Mouse (Mus musculus) C2C12 (cell line): ENCODE measurements around the gene Irf1.

Source experiments
- CEBPB ChIP-seq: IDR thresholded peaks from one replicate; pipeline ENCODE4 v1.6.1; 2011; ENCODE audit warnings: low read depth, mild to moderate bottlenecking, control low read depth, moderate library complexity
- CTCF ChIP-seq: IDR thresholded peaks from one replicate; pipeline ENCODE4 v1.5.1; 2011; ENCODE audit not compliant: control insufficient read depth, insufficient read depth, insufficient read length
- MAX ChIP-seq: IDR thresholded peaks from one replicate; pipeline ENCODE4 v1.6.1; 2011; ENCODE audit warnings: mild to moderate bottlenecking, control low read depth
- MYOD1 ChIP-seq: IDR thresholded peaks from one replicate; pipeline ENCODE4 v1.6.1; 2011; ENCODE audit warnings: low read depth; ENCODE audit not compliant: control insufficient read depth, insufficient read length
- MYOG ChIP-seq: IDR thresholded peaks from one replicate; pipeline ENCODE4 v1.6.1; 2011; ENCODE audit not compliant: control insufficient read depth, insufficient read length; ENCODE audit errors: extremely low read depth
- USF1 ChIP-seq: IDR thresholded peaks from one replicate; pipeline ENCODE4 v1.6.1; 2011; ENCODE audit warnings: low read depth, mild to moderate bottlenecking, control low read depth, moderate library complexity

DNA sequence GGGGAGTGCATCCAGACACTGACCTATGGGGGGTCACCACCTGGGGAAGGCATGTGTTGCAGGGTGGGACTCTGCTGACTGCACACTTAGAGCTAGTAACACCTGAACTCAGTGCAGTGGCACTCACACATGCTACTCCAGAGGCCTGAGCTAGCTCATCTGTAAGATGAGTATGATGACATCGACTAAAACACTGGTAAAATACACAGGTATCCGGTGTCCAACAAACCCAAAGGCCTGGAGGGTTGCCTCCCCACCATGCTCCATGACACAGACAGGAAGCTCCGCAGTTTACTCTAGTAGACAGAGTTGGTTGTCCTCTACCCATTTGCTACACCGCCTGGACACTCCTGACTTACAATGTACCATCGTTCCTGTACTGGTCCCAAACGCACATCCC lies 49.7 kb downstream of the Irf1 start:
- TF ChIP-seq CTCF (no peak), USF1 (no peak), MYOD1 (no peak), MYOG (no peak), MAX (no peak), CEBPB (no peak)
